Mouse (Mus musculus) adrenal gland, adult 18-20 months (tissue): ENCODE data around the gene Atg101. TPM values are rescaled to one million over a fixed set of nuclear protein-coding genes. Genes with fewer than 3 reads are reported as not detected.
A peak's percentile ranks its signal among the peaks of the same experiment; 100 is the strongest.

Experiments used
- DNase-seq, 2 experiments: peaks; one replicate each; pipeline ENCODE4 v3.0.0; 2021 to 2022; ENCODE audit warnings: low spot score in 2 of 2
- total RNA-seq, 2 experiments: library from RNA; stranded (reverse); gene quantifications; 1 replicate in 1 of 2; 2 replicates in 1 of 2; pipeline ENCODE4 v1.2.3; 2021

Atg101 gene
- total RNA-seq, 2 experiments from 2014 or later: 60.5 to 64.0 TPM

- DNase-seq: no peak
Measured at GRCm38 (mm10) chr15:101331090-101331489, 47.0 kb downstream of the Atg101 start.

- DNase-seq: no peak
Measured at GRCm38 (mm10) chr15:101332370-101332769, 48.3 kb downstream of the Atg101 start.

- no peak for DNase-seq
Measured at GRCm38 (mm10) chr15:101333165-101333564, 49.1 kb downstream of the Atg101 start.

GRCm38 (mm10) chr15:101333648-101334047 is 49.6 kb downstream of the Atg101 start:
- DNase-seq: no peak

GRCm38 (mm10) chr15:101336474-101337174 is 52.6 kb downstream of the Atg101 start:
- no peak for DNase-seq

GRCm38 (mm10) chr15:101338359-101338758 is 54.3 kb downstream of the Atg101 start:
- no peak for DNase-seq

GRCm38 (mm10) chr15:101339537-101339936 is 55.5 kb downstream of the Atg101 start:
- peak; percentile 77 to 91 for DNase-seq

Other genes with a start within 250 kb of the Atg101 start
- not detected for gene Gm47841, start 236.9 kb upstream of the Atg101 start, total RNA-seq
- gene Fignl2, start 205.7 kb upstream of the Atg101 start, total RNA-seq: 1 to 10 TPM; 4.7 to 7.1 TPM
- under 1 TPM; 0.42 to 0.70 TPM for gene Ankrd33, start 168.5 kb upstream of the Atg101 start, total RNA-seq
- gene Acvrl1, start 155.8 kb upstream of the Atg101 start, total RNA-seq: 10 to 100 TPM; 19.1 to 26.1 TPM
- gene Acvr1b, start 110.2 kb upstream of the Atg101 start, total RNA-seq: 1 to 10 TPM; 5.8 to 5.9 TPM
- gene Grasp, start 60.1 kb upstream of the Atg101 start, total RNA-seq: 10 to 100 TPM; 16.3 to 19.8 TPM
- 100 to 1,000 TPM; 275 to 349 TPM for gene Nr4a1, start 30.0 kb upstream of the Atg101 start, total RNA-seq
- gene 6030408B16Rik, start 8.9 kb downstream of the Atg101 start, total RNA-seq: under 1 TPM; 0.27 to 0.54 TPM
- 1 to 10 TPM; 4.3 to 7.8 TPM for gene Krt80, start 85.9 kb downstream of the Atg101 start, total RNA-seq
- gene Krt7, start 126.8 kb downstream of the Atg101 start, total RNA-seq: 1 to 10 TPM; 1.4 to 2.6 TPM
- gene Krt87, start 154.5 kb downstream of the Atg101 start, total RNA-seq: not detected
- gene Krt88, start 163.5 kb downstream of the Atg101 start, total RNA-seq: not detected
- gene Krt81, start 179.5 kb downstream of the Atg101 start, total RNA-seq: not detected
- not detected for gene Krt86, start 189.2 kb downstream of the Atg101 start, total RNA-seq
- gene Krt83, start 207.2 kb downstream of the Atg101 start, total RNA-seq: not detected
- not detected for gene Gm49425, start 233.0 kb downstream of the Atg101 start, total RNA-seq
- not detected for gene Krt84, start 248.5 kb downstream of the Atg101 start, total RNA-seq